Mouse (Mus musculus) thymus, adult 2 months (tissue): Measurements from ENCODE around the gene Snrnp48. TPM values are rescaled to one million over a fixed set of nuclear protein-coding genes. Genes with fewer than 3 reads are reported as not detected.

Experiments
- DNase-seq: peaks from one replicate; pipeline ENCODE4 v3.0.0; 2021
- H3K27ac ChIP-seq: fragments of 200-500 bp; 2 replicates; pipeline ENCODE4 v1.5.1; 2012; ENCODE audit warnings: low read length, control low read depth; ENCODE audit not compliant: control insufficient read depth, insufficient read depth
- H3K27me3 ChIP-seq: fragments of 200-500 bp; 2 replicates; pipeline ENCODE4 v1.6.1; 2012; ENCODE audit warnings: mild to moderate bottlenecking, low read length, moderate library complexity, mixed read lengths; ENCODE audit not compliant: control insufficient read depth, insufficient read depth
- H3K36me3 ChIP-seq: fragments of 200-500 bp; 2 replicates; pipeline ENCODE4 v1.6.1; 2012; ENCODE audit warnings: mild to moderate bottlenecking, low read length, moderate library complexity; ENCODE audit not compliant: control insufficient read depth, insufficient read depth
- H3K4me1 ChIP-seq: fragments of 200-500 bp; replicated peaks from 2 replicates; pipeline ENCODE4 v1.6.1; 2012; ENCODE audit warnings: low read length; ENCODE audit not compliant: control insufficient read depth, insufficient read depth
- H3K4me3 ChIP-seq: fragments of 200-500 bp; 2 replicates; pipeline ENCODE4 v1.5.1; 2012; ENCODE audit warnings: mild to moderate bottlenecking, low read length, control low read depth, moderate library complexity; ENCODE audit not compliant: control insufficient read depth, insufficient read depth
- CTCF ChIP-seq: fragments of 200-500 bp; IDR thresholded peaks from 2 replicates; pipeline ENCODE4 v1.5.1; 2012; ENCODE audit warnings: mild to moderate bottlenecking, control low read depth, low read length, moderate library complexity, borderline replicate concordance; ENCODE audit not compliant: control insufficient read depth, poor library complexity, insufficient read depth; ENCODE audit errors: extremely low read depth
- POLR2A ChIP-seq: fragments of 200-500 bp; IDR thresholded peaks from 2 replicates; pipeline ENCODE4 v1.6.1; 2012; ENCODE audit warnings: mild to moderate bottlenecking, low read length, control low read depth, moderate library complexity; ENCODE audit not compliant: control insufficient read depth, poor library complexity, insufficient read depth; ENCODE audit errors: extremely low read depth
- WGBS: fragments of 180-500 bp; shearing (Covaris S2); methylation state at CpG from one replicate; pipeline ENCODE4 v1.1.7; 2018; 5-methylcytosine and 5-hydroxymethylcytosine counted together
- polyA plus RNA-seq: library from polyadenylated mRNA; depleted of rRNA; stranded (reverse); fragments of >200 nt; gene quantifications from 2 replicates; pipeline ENCODE4 v1.2.3, GENCODE M21; 2012

Snrnp48 gene
- polyA plus RNA-seq, 1 experiment: 69.5 TPM

GRCm38 (mm10) chr13:38220331-38220730 lies 15.6 kb downstream of the Snrnp48 start:
- Histone ChIP-seq H3K4me1 (no peaks in the 10 kb centered on the region), H3K27me3 (no peaks in the 10 kb centered on the region), H3K27ac (no peak overlapping the region), H3K36me3 (peaks cover 90% of the 10 kb centered on the region), H3K4me3 (no peak overlapping the region)
- TF ChIP-seq POLR2A (no peak), CTCF (no peak)
- no peak for DNase-seq
- 97% methylated on average over 6 of the region's 6 CpGs for WGBS

GRCm38 (mm10) chr13:38230177-38230821 lies 25.6 kb downstream of the Snrnp48 start:
- Histone ChIP-seq H3K4me3 (no peak overlapping the region), H3K27ac (no peak overlapping the region), H3K36me3 (peaks cover 20% of the 10 kb centered on the region), H3K4me1 (no peaks in the 10 kb centered on the region), H3K27me3 (no peaks in the 10 kb centered on the region)
- DNase-seq: no peak
- no peak for TF ChIP-seq CTCF
- no peak for TF ChIP-seq POLR2A
- whole genome bisulfite sequencing: 95% methylated on average over 9 of the region's 9 CpGs

- Histone ChIP-seq H3K27me3 (no peaks in the 10 kb centered on the region), H3K4me1 (no peaks in the 10 kb centered on the region), H3K4me3 (no peak overlapping the region), H3K36me3 (peaks cover 11% of the 10 kb centered on the region; the same call in 1 of the 2 replicates), H3K27ac (no peak overlapping the region)
- TF ChIP-seq POLR2A (no peak), CTCF (no peak)
- 93% methylated on average over 4 of the region's 4 CpGs for WGBS
- no peak for DNase-seq
Measured at GRCm38 (mm10) chr13:38232411-38232810, 27.7 kb downstream of the Snrnp48 start.

GRCm38 (mm10) chr13:38232856-38233625 lies 28.3 kb downstream of the Snrnp48 start:
- peaks cover 7% of the 10 kb centered on the region; the same call in 1 of the 2 replicates for H3K36me3 ChIP-seq
- no peak overlapping the region for H3K27ac ChIP-seq
- DNase-seq: no peak
- no peak overlapping the region for H3K4me3 ChIP-seq
- WGBS: 79% methylated on average over 3 of the region's 3 CpGs
- no peak for TF ChIP-seq POLR2A
- no peak for TF ChIP-seq CTCF
- no peaks in the 10 kb centered on the region for H3K4me1 ChIP-seq
- no peaks in the 10 kb centered on the region for H3K27me3 ChIP-seq

- DNase-seq: no peak
Measured at GRCm38 (mm10) chr13:38234651-38235050, 29.9 kb downstream of the Snrnp48 start.

GRCm38 (mm10) chr13:38235370-38235769 lies 30.6 kb downstream of the Snrnp48 start:
- DNase-seq: peak; percentile 15

More at GRCm38 (mm10) chr13:38234651-38235050, 29.9 kb downstream of the Snrnp48 start:
- TF ChIP-seq CTCF (no peak), POLR2A (no peak)
- Histone ChIP-seq H3K4me1 (no peaks in the 10 kb centered on the region), H3K27ac (no peak overlapping the region), H3K27me3 (no peaks in the 10 kb centered on the region), H3K4me3 (no peak overlapping the region), H3K36me3 (no peaks in the 10 kb centered on the region)
- 78% methylated on average over 5 of the region's 5 CpGs for WGBS

More at GRCm38 (mm10) chr13:38235370-38235769, 30.6 kb downstream of the Snrnp48 start:
- Histone ChIP-seq H3K36me3 (no peaks in the 10 kb centered on the region), H3K4me1 (no peaks in the 10 kb centered on the region), H3K27me3 (no peaks in the 10 kb centered on the region), H3K27ac (no peak overlapping the region), H3K4me3 (no peak overlapping the region)
- TF ChIP-seq CTCF (no peak), POLR2A (no peak)
- WGBS: 82% methylated on average over 3 of the region's 3 CpGs
